Mouse (Mus musculus): Measurements from ENCODE around the gene Sart1.

The Sart1 gene

DNA sequence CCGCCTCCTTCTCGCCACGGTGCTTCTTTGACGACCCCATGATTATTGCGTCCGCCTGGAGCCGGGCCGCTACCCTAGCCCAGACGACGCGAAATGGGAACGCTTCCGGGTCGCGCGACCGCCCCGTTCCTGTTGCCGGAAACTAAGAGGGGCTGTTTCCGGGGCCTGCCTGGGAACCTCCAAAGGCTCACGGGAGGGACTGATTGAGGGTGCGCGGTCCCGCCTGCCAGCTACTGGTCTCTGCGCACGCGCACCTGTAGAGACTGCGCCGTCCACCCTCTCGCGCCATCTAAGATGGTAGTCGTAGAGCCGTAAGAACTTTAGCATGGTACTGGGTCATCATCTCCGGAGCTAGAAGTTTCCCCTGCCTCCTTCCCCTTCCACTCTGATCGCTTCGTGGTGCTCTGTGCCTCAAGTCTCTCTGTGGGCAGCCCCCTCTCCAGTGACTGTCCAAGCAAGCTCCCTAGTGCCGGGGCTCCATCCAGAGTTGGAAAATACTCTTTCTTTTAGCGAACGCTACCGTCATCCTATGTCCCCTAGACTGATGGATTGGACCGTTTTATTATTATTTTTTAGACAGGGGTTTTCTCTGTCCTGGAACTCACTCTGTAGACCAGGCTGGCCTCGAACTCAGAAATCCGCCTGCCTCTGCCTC is at the start of gene Sart1:
Sart1 (minus strand) TSS at position 116 of the 655 bp plus-strand sequence.
- DNase-seq, result peak; percentile 97

DNA sequence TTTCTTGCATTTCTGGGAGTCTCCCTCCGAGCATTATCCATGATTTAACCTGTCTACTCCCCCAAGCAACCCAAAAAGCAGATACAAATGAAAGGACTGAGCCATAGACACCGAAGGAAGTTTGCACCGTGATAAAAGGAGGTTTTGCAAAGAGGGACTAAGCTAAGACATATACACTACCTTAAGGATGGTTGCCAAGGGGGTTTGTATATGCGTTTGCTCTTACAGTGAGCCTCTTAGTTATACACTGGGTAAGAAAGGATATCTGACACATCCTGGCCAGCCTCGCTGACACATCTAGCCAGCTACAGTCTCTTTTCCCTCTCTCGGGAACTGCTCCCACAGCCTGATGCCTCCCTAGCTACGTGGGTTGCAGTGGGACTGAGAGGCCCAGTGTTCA is 45.4 kb upstream of the Sart1 start:
- no peak for DNase-seq

DNA sequence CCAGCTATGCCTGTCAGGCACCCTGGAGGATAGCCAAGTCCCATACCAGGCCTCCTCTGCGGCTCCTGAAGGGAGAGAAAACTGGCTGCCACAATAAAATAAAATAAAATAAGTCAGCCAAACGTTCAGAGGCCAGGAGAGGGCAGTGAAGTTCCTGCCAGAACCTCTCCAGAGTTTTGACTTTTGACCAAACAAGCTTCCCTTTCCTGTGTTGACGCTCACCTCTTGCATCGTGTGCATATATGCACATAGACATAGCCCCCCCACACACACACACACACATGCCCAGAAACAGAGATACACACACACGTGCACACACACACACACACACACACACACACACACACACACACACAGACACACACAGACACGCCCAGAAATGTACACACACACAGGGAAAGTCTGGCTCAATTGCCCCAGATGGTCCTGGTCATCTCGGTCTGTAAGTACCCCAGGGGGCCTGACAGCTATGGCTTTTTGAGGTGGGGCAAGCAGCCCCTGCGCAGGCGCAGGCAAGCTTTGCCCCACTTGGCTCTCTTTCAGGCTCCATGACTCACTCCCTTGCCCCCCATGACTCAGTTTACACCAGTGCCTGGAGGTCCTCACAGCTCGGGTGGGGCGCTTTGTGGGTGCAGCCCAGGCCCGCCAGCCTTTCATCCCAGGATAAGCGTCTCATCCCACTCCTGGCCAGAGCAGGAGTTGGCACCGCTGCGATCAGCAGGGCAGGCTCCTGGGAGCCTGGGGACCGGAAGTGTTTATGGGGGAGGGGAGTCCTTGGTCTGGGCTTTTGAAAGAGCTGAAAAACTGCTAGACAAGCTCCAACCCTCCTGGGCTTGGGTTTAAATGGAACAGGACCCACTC is 44.7 kb upstream of the Sart1 start:
- DNase-seq, result peak; percentile 81

- DNase-seq, result peak; percentile 13
Observed at GRCm38 (mm10) chr19:5431911-5432464, 43.5 kb upstream of the Sart1 start.

GRCm38 (mm10) chr19:5430408-5430807 is 41.9 kb upstream of the Sart1 start:
- peak; percentile 13 for DNase-seq

DNA sequence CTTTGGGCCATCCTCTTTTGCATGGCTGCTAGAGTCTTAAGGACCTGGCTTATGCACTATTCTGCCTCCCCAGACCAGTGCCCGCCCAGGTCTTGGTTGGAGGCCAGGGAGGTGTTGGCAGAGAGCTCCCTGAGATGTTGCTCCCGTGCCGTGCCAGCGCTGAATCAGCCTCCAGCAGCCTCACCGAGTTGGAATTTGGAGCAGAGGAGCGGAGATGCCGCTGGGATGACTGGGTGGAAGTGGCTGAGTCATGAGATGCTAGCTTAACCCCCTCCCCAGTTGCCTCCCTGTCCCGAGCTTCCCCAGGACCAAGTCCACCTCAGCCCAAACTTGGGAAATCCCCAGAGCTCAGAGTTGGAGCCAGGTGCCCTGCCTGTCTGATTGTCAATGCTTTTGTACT is 41.3 kb upstream of the Sart1 start:
- peak; percentile 88 for DNase-seq

DNA sequence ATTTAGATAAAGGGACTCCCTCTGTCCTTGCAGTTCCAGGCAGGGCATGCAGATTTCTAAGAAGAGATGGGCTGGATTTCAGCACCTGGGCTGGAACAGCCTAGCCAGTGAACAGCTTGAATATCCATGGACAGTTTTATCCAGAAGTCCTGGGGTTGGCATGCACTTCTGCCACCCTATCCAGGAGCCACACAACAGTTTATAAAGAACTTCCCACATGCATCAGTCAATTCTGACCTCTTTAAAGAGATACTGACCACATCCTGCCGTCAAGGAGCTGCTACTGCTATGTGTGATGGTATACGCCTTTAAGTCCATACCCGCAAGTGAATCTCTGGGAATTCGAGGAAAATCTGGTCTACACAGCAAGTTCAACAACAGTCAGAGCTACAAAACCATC is 40.7 kb upstream of the Sart1 start:
- DNase-seq, result no peak

DNA sequence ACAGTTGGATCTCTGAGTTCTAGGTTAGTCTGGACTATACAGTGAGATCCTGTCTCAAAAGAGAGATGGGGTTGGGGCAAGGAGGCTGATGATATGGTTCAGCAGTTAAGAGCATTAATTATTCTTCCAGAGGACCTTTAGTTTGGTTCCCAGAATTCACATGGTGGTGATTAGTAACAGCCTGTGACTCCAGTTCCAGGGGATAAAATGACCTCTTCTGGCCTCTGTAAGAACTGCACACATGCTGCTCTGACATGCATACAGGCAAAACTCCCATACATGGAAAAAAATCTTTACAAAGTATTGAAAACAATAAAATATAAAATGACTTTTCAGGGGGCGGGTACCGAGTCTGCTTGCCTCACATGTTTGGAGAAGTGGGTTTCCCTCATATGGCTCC is 39.6 kb upstream of the Sart1 start:
- peak; percentile 76 for DNase-seq

DNA sequence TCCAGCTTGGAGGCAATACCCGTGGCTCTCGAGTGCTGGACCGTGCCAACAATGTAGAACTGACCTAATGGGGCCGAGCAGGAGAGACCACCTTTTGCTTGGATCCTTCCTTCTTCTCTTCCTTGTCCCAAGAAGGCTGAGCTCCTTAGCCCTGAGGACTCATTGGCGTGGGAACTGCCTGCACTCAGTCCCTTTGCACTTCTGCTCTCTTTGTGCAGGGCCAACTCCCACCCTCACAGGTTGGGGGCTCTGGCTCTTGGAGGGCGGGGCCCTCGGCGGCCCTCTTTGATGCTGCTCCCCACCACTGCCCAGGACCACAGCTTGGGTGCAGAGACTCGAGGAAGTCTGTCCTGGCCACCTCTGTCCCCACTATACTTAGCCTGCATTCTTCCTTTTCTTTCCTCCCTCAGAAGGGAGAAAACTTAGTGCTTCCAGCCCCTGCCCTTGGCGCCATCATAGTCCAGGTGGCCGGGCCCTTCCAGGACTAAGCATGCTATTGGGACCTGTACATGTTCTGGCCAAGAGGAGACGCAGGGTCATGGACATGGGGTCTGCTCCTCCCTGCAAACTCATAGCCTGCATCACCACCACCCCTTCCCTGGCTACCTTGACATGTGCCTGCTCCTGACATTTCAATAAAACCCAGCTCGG is 38.3 kb upstream of the Sart1 start:
- DNase-seq, result peak; percentile 26

DNA sequence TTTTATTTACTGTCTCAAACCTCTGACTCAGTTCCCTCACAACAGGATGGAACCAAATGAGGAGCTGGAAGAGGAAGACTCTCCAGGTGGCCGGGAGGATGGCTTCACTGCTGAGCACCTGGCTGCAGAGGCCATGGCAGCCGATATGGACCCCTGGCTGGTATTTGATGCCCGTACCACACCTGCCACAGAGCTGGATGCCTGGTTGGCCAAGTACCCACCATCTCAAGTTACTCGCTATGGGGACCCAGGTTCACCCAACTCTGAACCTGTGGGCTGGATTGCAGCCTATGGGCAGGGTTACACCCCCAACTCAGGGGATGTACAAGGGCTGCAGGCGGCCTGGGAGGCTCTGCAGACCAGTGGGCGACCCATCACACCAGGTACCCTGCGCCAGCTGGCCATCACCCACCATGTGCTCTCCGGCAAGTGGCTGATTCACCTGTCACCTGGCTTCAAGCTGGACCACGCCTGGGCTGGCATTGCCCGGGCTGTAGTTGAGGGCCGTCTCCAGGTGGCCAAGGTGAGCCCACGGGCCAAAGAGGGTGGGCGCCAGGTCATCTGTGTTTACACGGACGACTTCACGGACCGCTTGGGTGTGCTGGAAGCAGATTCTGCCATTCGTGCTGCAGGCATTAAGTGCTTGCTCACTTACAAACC is 37.5 kb upstream of the Sart1 start:
- peak; percentile 27 for DNase-seq

DNA sequence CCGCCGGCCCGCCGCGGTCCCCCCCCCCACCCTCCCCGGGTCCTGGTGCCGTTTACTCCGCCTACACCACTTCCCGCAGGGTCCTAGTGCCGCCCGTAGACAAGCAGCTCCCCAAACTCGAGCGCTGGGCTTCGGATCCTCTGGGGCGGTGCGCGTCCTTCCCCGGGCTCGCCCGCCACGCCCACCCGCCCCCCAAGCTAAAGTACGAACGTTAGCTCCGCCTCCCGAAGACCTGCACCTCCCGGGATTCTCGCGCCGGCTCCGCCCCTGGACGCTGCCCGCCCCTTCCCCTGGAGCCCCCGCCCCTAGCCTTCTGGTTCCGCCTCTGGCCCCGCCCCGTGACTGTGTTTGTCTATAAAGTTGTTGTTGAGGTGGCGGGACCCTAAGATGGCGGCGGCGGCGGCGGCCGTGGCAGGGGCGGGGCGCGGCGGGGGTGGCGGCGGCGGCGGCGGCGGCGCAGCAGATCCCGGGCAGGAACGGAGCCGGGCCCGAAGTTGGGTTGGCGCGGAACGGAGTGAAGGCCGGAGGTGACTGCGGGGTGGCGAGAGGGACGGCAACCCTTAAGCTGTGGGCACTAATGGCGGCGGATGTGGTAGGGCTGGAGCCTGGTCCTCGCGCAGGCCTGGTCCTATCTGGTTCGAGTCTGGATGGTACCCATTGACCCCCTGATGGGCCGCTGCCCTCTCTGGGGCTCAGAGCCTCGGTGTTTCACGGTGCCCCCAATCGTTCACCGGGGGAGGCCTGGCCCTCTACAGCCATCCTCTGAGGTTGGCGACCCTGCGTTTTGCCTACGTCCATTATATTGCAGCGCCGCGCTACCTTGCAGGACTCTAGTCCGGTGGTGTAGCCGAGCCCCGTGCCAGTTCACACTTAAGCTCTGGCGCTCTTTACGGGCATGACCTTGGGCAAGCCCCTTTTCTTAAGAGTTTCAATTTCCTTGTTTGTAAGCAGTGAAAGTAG is 36.6 kb upstream of the Sart1 start, which contains the start of the genes Drap1 and AI837181:
Drap1 (minus strand) TSS at position 198 of the 960 bp plus-strand sequence.
AI837181 (plus strand) TSS at position 363 of the 960 bp plus-strand sequence.
- peak; percentile 90 for DNase-seq

- peak; percentile 74 for DNase-seq
Observed at GRCm38 (mm10) chr19:5424092-5424781, 35.7 kb upstream of the Sart1 start.

- DNase-seq, result peak; percentile 29
Observed at GRCm38 (mm10) chr19:5423561-5423960, 35.1 kb upstream of the Sart1 start.

- DNase-seq, result peak; percentile 17
Observed at GRCm38 (mm10) chr19:5422895-5423443, 34.5 kb upstream of the Sart1 start.

- DNase-seq, result peak; percentile 14
Observed at GRCm38 (mm10) chr19:5422267-5422666, 33.8 kb upstream of the Sart1 start.

GRCm38 (mm10) chr19:5421784-5422183 is 33.3 kb upstream of the Sart1 start:
- DNase-seq, result no peak

DNA sequence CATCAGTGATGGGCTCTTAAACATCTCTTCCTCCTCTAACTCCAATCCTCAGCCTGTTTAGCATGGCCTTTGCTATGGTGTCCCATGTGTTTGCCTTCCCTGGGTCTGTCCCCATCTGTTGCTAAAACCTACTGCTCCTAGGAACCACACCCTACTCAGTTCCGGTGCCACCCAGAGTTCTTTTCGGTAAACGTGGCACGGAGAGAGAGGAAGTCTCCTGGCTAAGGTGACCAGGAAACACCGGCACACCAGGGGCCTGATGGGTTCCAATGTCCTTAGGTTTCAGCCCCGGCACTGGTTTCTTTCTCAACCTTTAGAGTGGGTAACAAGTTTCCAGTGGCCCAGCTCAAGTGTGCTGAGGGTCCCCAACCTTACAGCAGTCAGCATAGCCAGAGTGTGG is 32.1 kb upstream of the Sart1 start:
- no peak for DNase-seq

DNA sequence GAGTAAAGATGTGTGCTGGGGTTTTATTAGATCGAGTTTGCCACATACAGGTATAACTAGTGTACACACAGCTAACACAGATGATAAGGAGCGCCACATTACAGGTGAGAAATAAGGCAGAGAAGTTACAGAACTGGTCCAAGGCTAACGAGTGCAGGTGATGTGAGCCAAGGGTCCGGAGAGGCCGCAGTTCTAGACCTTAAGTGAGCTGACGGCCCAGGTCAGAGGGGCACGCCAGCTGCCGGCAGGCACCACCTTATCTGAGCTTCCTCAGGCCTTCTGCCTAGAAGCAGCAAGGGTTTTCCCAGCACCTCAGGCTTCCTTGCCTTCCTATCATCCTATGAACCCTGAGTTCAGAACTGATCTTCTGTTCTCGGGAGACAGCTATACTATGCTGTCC is 31.1 kb upstream of the Sart1 start:
- DNase-seq, result no peak

- peak; percentile 28 for DNase-seq
Observed at GRCm38 (mm10) chr19:5418750-5419466, 30.4 kb upstream of the Sart1 start.

DNA sequence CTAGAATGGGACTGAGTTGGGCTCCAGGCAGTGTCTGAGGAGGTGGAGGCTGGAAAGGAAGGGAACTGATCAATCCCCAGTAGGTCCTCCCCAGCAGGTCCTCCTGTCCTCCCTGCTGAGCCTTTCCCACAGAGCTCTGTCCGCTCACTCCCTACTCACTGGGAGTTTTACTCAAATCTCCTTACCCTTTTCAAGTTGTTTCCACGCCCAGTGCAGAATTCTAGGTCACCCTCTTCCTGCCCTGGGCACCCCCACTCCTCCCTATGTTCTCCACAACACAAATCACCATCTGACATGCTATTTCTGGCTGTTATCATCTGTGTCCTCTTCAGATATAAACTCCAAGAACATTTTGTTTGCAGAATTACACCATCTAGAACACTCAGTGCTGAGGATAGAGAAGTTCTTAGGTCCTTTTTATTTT is 26.0 kb upstream of the Sart1 start:
- DNase-seq, result peak; percentile 58
